Mouse (Mus musculus) lung, embryonic 14.5 days (tissue): Measurements from ENCODE around the gene Myo3a. TPM values are rescaled to one million over a fixed set of nuclear protein-coding genes. Genes with fewer than 3 reads are reported as not detected.
"Not testable (repeated sequence)": the region's sequence is repeated elsewhere in the genome, so short reads cannot be mapped to it uniquely, and the experiment has no call there.

ENCODE experiments used
- ATAC-seq: fragments of 200-750 bp; cut with Nextera tagmentation; 2 replicates; pipeline ENCODE4 v1.8.0; 2017; ENCODE audit warnings: mild to moderate bottlenecking, moderate TSS enrichment, moderate library complexity; ENCODE audit not compliant: insufficient read depth
- DNase-seq: peaks from one replicate; pipeline ENCODE4 v3.0.0-alpha.2; 2015
- H3K27ac ChIP-seq: fragments of 300-500 bp; sonication (generic); 2 replicates; pipeline ENCODE4 v1.5.1; 2014; ENCODE audit warnings: low read depth, mild to moderate bottlenecking, moderate library complexity
- H3K27me3 ChIP-seq: fragments of 300-500 bp; sonication (generic); 2 replicates; pipeline ENCODE4 v1.6.1; 2014; ENCODE audit warnings: low read length, control low read depth; ENCODE audit not compliant: insufficient read depth
- H3K36me3 ChIP-seq: fragments of 300-500 bp; sonication (generic); 2 replicates; pipeline ENCODE4 v1.6.1; 2014; ENCODE audit warnings: control low read depth; ENCODE audit not compliant: insufficient read depth
- H3K4me1 ChIP-seq: fragments of 300-500 bp; sonication (generic); 2 replicates; pipeline ENCODE4 v1.6.1; 2014; ENCODE audit warnings: antibody characterized with exemption, control low read depth; ENCODE audit not compliant: insufficient read depth
- H3K4me2 ChIP-seq: fragments of 300-500 bp; sonication (generic); 2 replicates; pipeline ENCODE4 v1.6.1; 2014; ENCODE audit warnings: mild to moderate bottlenecking
- H3K4me3 ChIP-seq: fragments of 300-500 bp; sonication (generic); 2 replicates; pipeline ENCODE4 v1.5.1; 2014; ENCODE audit warnings: low read depth, low read length
- H3K9ac ChIP-seq: fragments of 300-500 bp; sonication (generic); 2 replicates; pipeline ENCODE4 v1.6.1; 2014
- H3K9me3 ChIP-seq: fragments of 300-500 bp; sonication (generic); 2 replicates; pipeline ENCODE4 v1.6.1; 2016; ENCODE audit warnings: low read depth, low read length, control low read depth
- CTCF ChIP-seq: IDR thresholded peaks from 2 replicates; pipeline ENCODE4 v1.5.1; 2016; ENCODE audit warnings: antibody characterized with exemption, low read depth
- WGBS: fragments of 180-500 bp; shearing (Covaris S2); extraction: QIAGEN DNeasy Blood & Tissue Kit; methylation state at CpG from one replicate; pipeline ENCODE4 v1.1.7; 2014; 5-methylcytosine and 5-hydroxymethylcytosine counted together
- polyA plus RNA-seq: library from polyadenylated mRNA; unstranded; fragments of >200 nt; fragmentation: Nextera tagmentation; extraction: Ambion mirVana; gene quantifications from 2 replicates; pipeline ENCODE4 v1.2.1, GENCODE M21; 2014

Myo3a gene
- polyA plus RNA-seq, 1 experiment from 2014 or later, result 0.12 TPM

DNA sequence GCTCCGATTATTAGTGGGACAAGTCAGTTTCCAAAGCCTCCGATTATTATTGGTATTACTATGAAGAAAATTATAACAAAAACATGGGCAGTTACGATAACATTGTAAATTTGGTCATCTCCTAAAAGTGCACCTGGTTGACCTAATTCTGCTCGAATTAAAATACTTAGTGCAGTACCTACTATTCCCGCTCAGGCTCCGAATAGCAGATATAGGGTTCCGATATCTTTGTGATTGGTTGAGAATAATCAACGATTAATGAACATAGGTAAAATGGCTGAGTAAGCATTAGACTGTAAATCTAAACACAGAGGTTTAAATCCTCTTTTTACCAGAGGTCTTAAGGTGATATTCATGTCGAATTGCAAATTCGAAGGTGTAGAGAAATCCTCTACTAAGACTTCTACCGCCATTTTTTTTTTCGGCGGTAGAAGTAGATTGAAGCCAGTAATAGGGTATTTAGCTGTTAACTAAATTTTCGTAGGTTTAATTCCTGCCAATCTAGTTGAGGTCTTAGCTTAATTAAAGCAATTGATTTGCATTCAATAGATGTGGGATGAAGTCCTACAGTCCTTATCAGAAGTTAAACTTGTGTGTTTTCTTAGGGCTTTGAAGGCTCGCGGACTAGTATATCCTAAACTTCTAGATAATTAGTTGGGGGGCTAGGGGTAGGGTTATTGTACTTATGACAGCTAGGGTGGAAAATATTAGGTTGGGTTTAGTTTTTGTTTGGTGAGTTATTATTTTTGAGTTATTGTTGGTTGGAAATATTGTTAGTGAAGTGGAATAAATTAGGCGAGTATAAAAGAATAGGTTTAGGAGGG, 362.3 kb downstream of the Myo3a start:
- H3K4me2 ChIP-seq, H3K4me1 ChIP-seq, H3K4me3 ChIP-seq, H3K27me3 ChIP-seq, H3K27ac ChIP-seq, H3K9me3 ChIP-seq, H3K9ac ChIP-seq, H3K36me3 ChIP-seq, DNase-seq: not testable (repeated sequence)
- WGBS, result 87% methylated on average over 16 of the region's 17 CpGs
- peak; percentile 90 for ATAC-seq

DNA sequence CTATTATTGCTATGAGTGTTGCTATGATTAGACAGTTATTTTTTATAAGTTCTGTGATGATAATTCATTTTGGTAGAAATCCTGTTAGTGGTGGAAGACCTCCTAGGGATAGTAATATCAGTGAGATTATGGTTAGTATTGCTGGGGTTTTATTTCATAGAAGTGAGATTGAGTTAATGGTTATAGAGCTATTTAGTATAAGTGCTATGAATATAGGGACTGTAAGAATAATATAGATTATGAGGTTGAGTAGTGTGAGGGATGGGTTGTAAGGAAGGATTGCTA, 362.8 kb downstream of the Myo3a start:
- no peak for TF ChIP-seq CTCF
- H3K27ac ChIP-seq, result no peak overlapping the region
- no peak for ATAC-seq
- no peak overlapping the region for H3K4me2 ChIP-seq
- H3K9me3 ChIP-seq, result no peaks in the 10 kb centered on the region
- no peaks in the 10 kb centered on the region for H3K36me3 ChIP-seq
- H3K9ac ChIP-seq, result no peak overlapping the region
- no peak for DNase-seq
- no peaks in the 10 kb centered on the region for H3K4me1 ChIP-seq
- no peak overlapping the region for H3K4me3 ChIP-seq
- H3K27me3 ChIP-seq, result no peaks in the 10 kb centered on the region

DNA sequence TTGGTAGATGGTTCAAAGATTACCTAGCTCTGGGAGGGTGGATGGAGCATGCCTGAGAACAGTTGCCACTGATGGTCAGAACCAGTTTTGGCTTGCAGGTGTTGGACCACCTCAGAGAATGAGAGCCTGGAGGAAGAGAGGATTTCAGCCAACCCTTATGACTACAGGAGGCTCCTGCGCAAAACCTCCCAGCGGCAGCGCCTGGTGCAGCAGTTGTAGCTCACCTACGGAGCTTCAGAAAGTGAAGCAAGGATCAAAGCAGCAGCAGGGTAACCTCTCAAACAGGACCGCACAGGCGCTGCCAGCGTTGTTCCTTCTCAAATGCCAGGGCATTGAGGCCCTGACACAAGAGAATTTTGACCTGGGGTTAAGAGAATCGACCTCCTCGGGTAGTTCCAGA, 390.6 kb downstream of the Myo3a start:
- Histone ChIP-seq H3K27ac (no peak overlapping the region), H3K9me3 (no peaks in the 10 kb centered on the region), H3K4me3 (no peak overlapping the region), H3K4me2 (no peak overlapping the region), H3K9ac (no peak overlapping the region), H3K4me1 (no peaks in the 10 kb centered on the region), H3K36me3 (no peaks in the 10 kb centered on the region), H3K27me3 (peaks cover 54% of the 10 kb centered on the region)
- ATAC-seq, result no peak
- DNase-seq, result no peak
- no peak for TF ChIP-seq CTCF
- WGBS, result 1% methylated on average over 9 of the region's 9 CpGs

DNA sequence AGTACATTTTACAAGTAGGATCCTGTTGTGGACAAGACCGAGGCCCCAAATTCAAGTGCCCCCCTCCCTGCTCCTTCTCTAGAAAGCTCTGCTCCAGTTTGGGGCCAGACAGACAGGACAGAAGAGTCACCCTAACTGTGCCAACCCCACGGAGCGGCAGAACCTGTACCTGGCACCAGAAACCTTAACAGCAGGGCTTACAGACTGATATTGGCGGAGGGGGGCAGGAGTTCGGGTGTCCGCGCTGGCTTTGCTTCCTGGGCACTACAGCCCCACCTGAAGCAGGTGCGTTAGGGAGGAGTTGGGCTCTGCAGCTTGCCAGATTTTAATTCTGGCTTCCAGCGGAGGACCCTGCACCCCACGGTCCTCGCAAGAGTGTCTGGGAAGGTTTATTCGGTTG, 392.1 kb downstream of the Myo3a start:
- TF ChIP-seq CTCF, result no peak
- WGBS, result 2% methylated on average over 12 of the region's 12 CpGs
- DNase-seq (no peak), ATAC-seq (no peak)
- H3K27ac ChIP-seq, result no peak overlapping the region
- no peak overlapping the region for H3K4me2 ChIP-seq
- H3K4me1 ChIP-seq, result no peaks in the 10 kb centered on the region
- no peak overlapping the region for H3K4me3 ChIP-seq
- no peak overlapping the region for H3K9ac ChIP-seq
- no peaks in the 10 kb centered on the region for H3K36me3 ChIP-seq
- H3K9me3 ChIP-seq, result no peaks in the 10 kb centered on the region
- H3K27me3 ChIP-seq, result peaks cover 69% of the 10 kb centered on the region

DNA sequence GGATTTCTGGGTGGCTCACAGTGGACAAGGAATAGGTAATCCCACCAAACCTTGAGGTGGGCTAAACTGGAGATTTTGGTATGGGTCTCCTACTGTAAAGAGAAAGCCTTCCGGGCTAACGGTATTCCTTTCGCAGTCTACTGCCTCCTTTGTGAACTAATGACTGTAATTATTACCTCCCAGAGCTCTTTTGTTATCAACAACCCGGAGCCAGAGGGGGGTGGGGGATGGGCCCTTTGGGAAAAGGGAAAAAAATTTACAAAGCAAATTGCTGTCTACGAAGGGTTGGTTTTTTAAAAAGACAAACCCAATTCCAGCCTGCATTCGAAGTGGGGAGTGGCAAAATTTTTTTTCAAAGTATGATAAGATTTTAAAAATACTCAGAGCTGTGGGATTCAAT, 392.7 kb downstream of the Myo3a start:
- DNase-seq (no peak), ATAC-seq (no peak)
- Histone ChIP-seq H3K36me3 (no peaks in the 10 kb centered on the region), H3K9me3 (no peaks in the 10 kb centered on the region), H3K9ac (no peak overlapping the region), H3K4me2 (no peak overlapping the region), H3K4me3 (no peak overlapping the region), H3K4me1 (no peaks in the 10 kb centered on the region), H3K27me3 (peaks cover 75% of the 10 kb centered on the region), H3K27ac (no peak overlapping the region)
- no peak for TF ChIP-seq CTCF
- 2% methylated on average over 6 of the region's 6 CpGs for WGBS

DNA sequence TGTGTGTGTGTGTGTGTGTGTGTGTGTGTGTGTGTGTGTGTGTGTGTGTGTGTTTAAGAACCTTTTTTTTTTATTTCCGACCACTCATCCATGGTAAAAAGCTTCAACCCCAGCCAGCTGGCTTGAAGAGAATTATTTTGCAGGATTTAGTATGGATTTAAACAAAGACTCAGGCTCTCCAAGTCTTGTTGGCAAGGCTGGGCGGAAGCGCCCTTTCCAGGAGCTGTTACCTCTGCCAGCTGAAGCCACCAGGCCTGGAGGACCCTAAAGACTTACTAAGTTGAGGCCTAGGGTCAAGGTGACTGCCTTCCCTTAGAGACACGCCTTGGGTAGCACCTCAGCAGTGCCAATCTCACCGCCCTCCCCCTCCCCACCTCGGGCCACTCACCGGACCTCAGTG, 393.2 kb downstream of the Myo3a start:
- H3K27ac ChIP-seq, result no peak overlapping the region
- DNase-seq, result no peak
- no peaks in the 10 kb centered on the region for H3K9me3 ChIP-seq
- 3% methylated on average over 7 of the region's 7 CpGs for WGBS
- H3K4me1 ChIP-seq, result no peaks in the 10 kb centered on the region
- H3K4me3 ChIP-seq, result no peak overlapping the region
- no peak for TF ChIP-seq CTCF
- no peak for ATAC-seq
- H3K9ac ChIP-seq, result no peak overlapping the region
- H3K27me3 ChIP-seq, result peaks cover 80% of the 10 kb centered on the region
- H3K4me2 ChIP-seq, result no peak overlapping the region
- no peaks in the 10 kb centered on the region for H3K36me3 ChIP-seq

DNA sequence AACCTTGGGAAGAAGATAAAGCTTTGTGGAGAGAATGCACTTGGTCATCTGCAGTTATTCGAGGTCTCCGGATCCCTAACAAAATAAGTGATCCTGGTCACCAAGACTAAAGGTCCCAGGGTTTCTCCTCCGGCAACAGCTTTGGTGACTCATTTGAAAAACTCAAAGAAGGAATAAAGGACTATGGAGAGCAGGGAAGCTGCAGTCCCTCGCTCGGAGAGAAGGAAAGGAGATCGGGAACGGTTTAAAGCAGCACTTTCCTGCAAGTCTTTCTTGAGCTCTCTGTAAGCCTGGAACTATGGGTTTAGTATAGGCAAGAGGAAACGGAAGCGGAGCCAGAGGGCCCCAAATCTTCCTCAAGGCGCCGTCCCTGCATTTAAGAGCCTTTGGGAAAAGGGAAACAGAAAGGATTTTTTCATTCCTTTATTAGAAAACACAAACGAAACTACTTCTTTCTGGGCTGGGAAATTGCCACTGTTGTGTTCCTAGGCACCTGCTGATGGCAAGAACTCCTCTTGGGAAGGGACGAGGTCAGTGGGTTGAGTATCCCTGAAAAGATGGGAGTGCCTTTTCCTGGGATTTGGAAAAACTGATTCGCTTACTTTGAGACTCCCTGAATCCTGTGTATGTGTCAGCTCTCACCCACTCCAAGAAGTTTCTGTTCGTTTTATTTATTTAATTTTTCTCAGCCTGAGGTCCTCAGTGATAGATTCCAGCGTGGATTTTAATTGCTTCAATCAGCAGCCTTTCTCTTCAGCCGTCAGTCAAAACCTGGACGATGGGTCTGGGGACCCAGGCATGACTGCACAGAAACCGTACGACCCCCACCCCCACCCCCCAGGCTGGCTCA, 393.9 kb downstream of the Myo3a start:
- DNase-seq (no peak), ATAC-seq (no peak)
- Histone ChIP-seq H3K27ac (no peak overlapping the region), H3K4me1 (no peaks in the 10 kb centered on the region), H3K9me3 (no peaks in the 10 kb centered on the region), H3K9ac (no peak overlapping the region), H3K27me3 (peaks cover 86% of the 10 kb centered on the region), H3K36me3 (no peaks in the 10 kb centered on the region), H3K4me3 (peak overlapping the region; percentile 28; the same call in 1 of the 2 replicates), H3K4me2 (no peak overlapping the region)
- TF ChIP-seq CTCF, result no peak
- WGBS, result 4% methylated on average over 20 of the region's 20 CpGs
